Mouse (Mus musculus): ENCODE results near the gene Nup214. TPM values are rescaled to one million over a fixed set of nuclear protein-coding genes. Genes with fewer than 3 reads are reported as not detected.

The Nup214 gene
- polyA plus RNA-seq, 2 experiments = 41.3 to 65.2 TPM

- no peak overlapping the region for H3K4me3 ChIP-seq (replicated peaks; ENCODE audit: low read length)
- H3K27me3 ChIP-seq (ENCODE audit: control insufficient read depth, insufficient read depth, low read length) = no peaks in the 10 kb centered on the region
- TF ChIP-seq POLR2A (IDR thresholded peaks at IDR 0.05; ENCODE audit: borderline replicate concordance, extremely low read depth, insufficient read depth, insufficient read length) = no peak
- no peak overlapping the region for H3K4me2 ChIP-seq (replicated peaks; ENCODE audit: low read depth, low read length, severe bottlenecking)
- no peak overlapping the region for H3K27ac ChIP-seq (replicated peaks; ENCODE audit: low read depth, low read length)
- ATAC-seq (ENCODE audit: low FRiP score, low read depth) (no peak), DNase-seq (ENCODE audit: low spot score) (no peak)
- no peaks in the 10 kb centered on the region for H3K36me3 ChIP-seq (ENCODE audit: control insufficient read depth, insufficient read depth, low read length)
- H3K9ac ChIP-seq (ENCODE audit: low read depth, low read length, severe bottlenecking) = no peak overlapping the region
- 38% methylated on average over 6 of the region's 6 CpGs for WGBS
- H3K4me1 ChIP-seq (ENCODE audit: control insufficient read depth, insufficient read depth, low read length) = no peaks in the 10 kb centered on the region
- no peaks in the 10 kb centered on the region for H3K9me3 ChIP-seq (ENCODE audit: control insufficient read depth, low read length)
Measured at GRCm38 (mm10) chr2:32060228-32060805, 86.1 kb downstream of the Nup214 start.

GRCm38 (mm10) chr2:32061189-32061588 is 87.0 kb downstream of the Nup214 start:
- H3K9ac ChIP-seq (ENCODE audit: low read depth, low read length, severe bottlenecking) = no peak overlapping the region
- no peaks in the 10 kb centered on the region for H3K9me3 ChIP-seq (ENCODE audit: control insufficient read depth, low read length)
- DNase-seq (ENCODE audit: low spot score) (no peak), ATAC-seq (ENCODE audit: low FRiP score, low read depth) (no peak)
- H3K27ac ChIP-seq (replicated peaks; ENCODE audit: low read depth, low read length) = no peak overlapping the region
- 74% methylated on average over 2 of the region's 2 CpGs for WGBS
- H3K4me2 ChIP-seq (replicated peaks; ENCODE audit: low read depth, low read length, severe bottlenecking) = no peak overlapping the region
- no peaks in the 10 kb centered on the region for H3K4me1 ChIP-seq (ENCODE audit: control insufficient read depth, insufficient read depth, low read length)
- no peak overlapping the region for H3K4me3 ChIP-seq (replicated peaks; ENCODE audit: low read length)
- TF ChIP-seq POLR2A (IDR thresholded peaks at IDR 0.05; ENCODE audit: borderline replicate concordance, extremely low read depth, insufficient read depth, insufficient read length) = no peak
- H3K27me3 ChIP-seq (ENCODE audit: control insufficient read depth, insufficient read depth, low read length) = no peaks in the 10 kb centered on the region
- no peaks in the 10 kb centered on the region for H3K36me3 ChIP-seq (ENCODE audit: control insufficient read depth, insufficient read depth, low read length)

GRCm38 (mm10) chr2:32061722-32062505 is 87.7 kb downstream of the Nup214 start:
- no peak overlapping the region for H3K4me3 ChIP-seq (replicated peaks; ENCODE audit: low read length)
- no peak for DNase-seq (ENCODE audit: low spot score)
- H3K27ac ChIP-seq (replicated peaks; ENCODE audit: low read depth, low read length) = no peak overlapping the region
- H3K9me3 ChIP-seq (ENCODE audit: control insufficient read depth, low read length) = no peaks in the 10 kb centered on the region
- 73% methylated on average over 12 of the region's 12 CpGs for WGBS
- no peaks in the 10 kb centered on the region for H3K4me1 ChIP-seq (ENCODE audit: control insufficient read depth, insufficient read depth, low read length)
- no peak for ATAC-seq (ENCODE audit: low FRiP score, low read depth)
- TF ChIP-seq POLR2A (IDR thresholded peaks at IDR 0.05; ENCODE audit: borderline replicate concordance, extremely low read depth, insufficient read depth, insufficient read length) = no peak
- H3K27me3 ChIP-seq (ENCODE audit: control insufficient read depth, insufficient read depth, low read length) = no peaks in the 10 kb centered on the region
- no peaks in the 10 kb centered on the region for H3K36me3 ChIP-seq (ENCODE audit: control insufficient read depth, insufficient read depth, low read length)
- no peak overlapping the region for H3K4me2 ChIP-seq (replicated peaks; ENCODE audit: low read depth, low read length, severe bottlenecking)
- no peak overlapping the region for H3K9ac ChIP-seq (ENCODE audit: low read depth, low read length, severe bottlenecking)

GRCm38 (mm10) chr2:32062626-32063410 is 88.6 kb downstream of the Nup214 start:
- ATAC-seq (ENCODE audit: low FRiP score, low read depth) (no peak), DNase-seq (ENCODE audit: low spot score) (no peak)
- Histone ChIP-seq H3K4me1 (ENCODE audit: control insufficient read depth, insufficient read depth, low read length) (no peaks in the 10 kb centered on the region), H3K27me3 (ENCODE audit: control insufficient read depth, insufficient read depth, low read length) (no peaks in the 10 kb centered on the region), H3K4me2 (replicated peaks; ENCODE audit: low read depth, low read length, severe bottlenecking) (no peak overlapping the region), H3K4me3 (replicated peaks; ENCODE audit: low read length) (no peak overlapping the region), H3K9ac (ENCODE audit: low read depth, low read length, severe bottlenecking) (no peak overlapping the region), H3K9me3 (ENCODE audit: control insufficient read depth, low read length) (no peaks in the 10 kb centered on the region), H3K36me3 (ENCODE audit: control insufficient read depth, insufficient read depth, low read length) (no peaks in the 10 kb centered on the region), H3K27ac (replicated peaks; ENCODE audit: low read depth, low read length) (no peak overlapping the region)
- TF ChIP-seq POLR2A (IDR thresholded peaks at IDR 0.05; ENCODE audit: borderline replicate concordance, extremely low read depth, insufficient read depth, insufficient read length) = no peak
- WGBS = 80% methylated on average over 15 of the region's 15 CpGs

GRCm38 (mm10) chr2:32063451-32064151 is 89.4 kb downstream of the Nup214 start:
- H3K4me1 ChIP-seq (ENCODE audit: control insufficient read depth, insufficient read depth, low read length) = no peaks in the 10 kb centered on the region
- H3K27me3 ChIP-seq (ENCODE audit: control insufficient read depth, insufficient read depth, low read length) = no peaks in the 10 kb centered on the region
- no peaks in the 10 kb centered on the region for H3K36me3 ChIP-seq (ENCODE audit: control insufficient read depth, insufficient read depth, low read length)
- H3K4me3 ChIP-seq (replicated peaks; ENCODE audit: low read length) = no peak overlapping the region
- H3K9me3 ChIP-seq (ENCODE audit: control insufficient read depth, low read length) = no peaks in the 10 kb centered on the region
- TF ChIP-seq POLR2A (IDR thresholded peaks at IDR 0.05; ENCODE audit: borderline replicate concordance, extremely low read depth, insufficient read depth, insufficient read length) = no peak
- 78% methylated on average over 7 of the region's 7 CpGs for WGBS
- ATAC-seq (ENCODE audit: low FRiP score, low read depth) (no peak), DNase-seq (ENCODE audit: low spot score) (no peak)
- H3K9ac ChIP-seq (ENCODE audit: low read depth, low read length, severe bottlenecking) = no peak overlapping the region
- no peak overlapping the region for H3K27ac ChIP-seq (replicated peaks; ENCODE audit: low read depth, low read length)
- H3K4me2 ChIP-seq (replicated peaks; ENCODE audit: low read depth, low read length, severe bottlenecking) = no peak overlapping the region
